Mouse (Mus musculus) ovary, postnatal 10 days (tissue): Measurements from ENCODE around the gene Atp2c2.

Source experiments
- DNase-seq: peaks from one replicate; pipeline ENCODE4 v3.0.0; 2022; ENCODE audit warnings: low spot score

Atp2c2 gene

DNA sequence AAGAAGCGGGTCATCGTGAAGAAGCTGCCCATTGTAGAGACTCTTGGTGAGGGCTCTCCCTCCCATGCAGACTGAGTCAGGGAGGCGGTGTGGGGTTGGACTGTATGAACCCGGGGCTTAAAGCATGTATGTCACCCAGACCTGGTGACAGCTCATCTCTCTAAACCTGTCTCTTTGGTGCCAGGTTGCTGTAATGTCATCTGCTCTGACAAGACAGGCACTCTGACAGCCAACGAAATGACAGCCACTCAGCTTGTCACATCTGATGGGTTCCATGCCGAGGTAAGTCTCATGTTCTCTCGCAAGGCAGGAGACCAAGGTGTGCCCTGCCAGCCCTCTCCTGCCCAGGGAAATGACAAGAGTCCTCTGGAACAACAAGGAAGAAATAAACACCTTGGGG lies 42.6 kb downstream of the Atp2c2 start:
- DNase-seq, result no peak

DNA sequence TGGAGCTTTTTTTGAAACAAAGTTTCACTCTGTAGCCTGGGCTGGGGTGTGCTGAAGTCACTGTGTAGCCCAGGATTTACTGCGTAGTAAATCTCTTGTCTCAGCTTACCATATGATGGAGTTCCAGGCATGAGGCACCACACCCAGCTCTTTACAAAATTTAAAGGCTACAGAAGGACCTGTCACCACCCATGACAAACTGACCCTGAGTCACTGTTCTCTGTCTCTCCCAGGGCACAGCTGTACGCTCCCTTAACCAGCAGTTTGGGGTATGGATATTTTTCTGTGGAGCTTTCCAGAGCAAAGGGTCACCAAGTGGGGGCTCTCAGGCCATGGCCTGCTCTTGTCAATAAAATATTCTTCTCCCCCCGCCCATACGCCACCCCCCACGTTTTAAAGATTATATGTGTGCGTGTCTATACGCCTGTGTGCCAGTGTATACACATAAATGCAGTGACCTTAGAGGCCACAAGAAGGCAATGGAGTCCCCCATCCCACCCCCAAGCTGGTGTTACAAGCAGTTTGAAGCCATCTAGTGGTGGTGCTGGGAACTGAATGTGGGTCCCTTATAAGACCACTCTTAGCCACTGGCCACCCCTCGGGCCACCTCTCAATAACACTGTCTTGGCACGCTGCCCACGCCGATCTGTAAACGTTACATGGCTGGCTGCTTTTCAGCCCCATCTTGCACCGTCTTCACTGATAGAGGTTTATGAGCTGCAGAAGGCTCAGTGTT lies 43.6 kb downstream of the Atp2c2 start:
- DNase-seq, result no peak

- no peak for DNase-seq
Observed at GRCm38 (mm10) chr8:119744604-119745003, 44.8 kb downstream of the Atp2c2 start.

DNA sequence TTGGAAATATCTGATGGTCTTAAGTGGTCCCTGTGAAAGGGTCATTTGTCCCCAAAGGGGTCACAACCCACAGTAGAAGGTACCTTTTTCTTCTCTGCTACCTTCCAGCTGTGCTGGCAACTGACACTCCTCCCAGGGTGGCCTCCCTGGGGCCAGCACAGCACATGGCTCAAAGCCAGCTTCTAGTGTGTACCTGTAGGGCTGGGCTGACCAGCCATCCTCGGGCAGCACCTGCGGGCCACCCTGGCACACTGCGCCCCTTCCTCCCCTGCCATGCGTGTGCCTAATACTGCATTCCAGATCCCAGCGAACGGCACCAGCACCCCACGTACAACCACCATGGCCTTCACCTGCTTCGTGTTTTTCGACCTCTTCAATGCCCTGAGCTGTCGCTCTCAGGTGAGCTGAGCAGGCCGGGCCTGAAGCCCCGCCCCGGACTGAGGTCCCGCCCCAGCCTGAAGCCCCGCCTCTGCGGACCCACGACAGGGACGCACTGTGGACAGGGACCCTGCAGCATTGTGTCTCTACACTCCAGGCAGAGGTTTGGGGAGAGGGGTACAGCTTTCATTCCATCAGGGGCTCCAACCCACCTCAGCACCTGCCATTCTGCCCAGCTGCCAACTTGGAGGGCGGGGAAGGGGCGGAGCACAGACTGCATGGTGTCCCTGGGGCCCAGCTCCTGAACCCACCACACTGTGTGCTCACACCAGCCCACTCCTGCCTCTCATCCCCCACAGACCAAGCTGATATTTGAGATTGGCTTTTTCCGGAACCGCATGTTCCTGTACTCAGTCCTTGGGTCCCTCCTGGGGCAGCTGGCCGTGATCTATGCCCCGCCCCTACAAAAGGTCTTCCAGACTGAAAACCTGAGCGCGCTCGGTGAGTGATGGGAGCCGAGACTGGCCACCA lies 55.7 kb downstream of the Atp2c2 start:
- no peak for DNase-seq

GRCm38 (mm10) chr8:119756147-119756461 lies 56.3 kb downstream of the Atp2c2 start:
- DNase-seq, result no peak

GRCm38 (mm10) chr8:119756538-119756937 lies 56.7 kb downstream of the Atp2c2 start:
- no peak for DNase-seq

DNA sequence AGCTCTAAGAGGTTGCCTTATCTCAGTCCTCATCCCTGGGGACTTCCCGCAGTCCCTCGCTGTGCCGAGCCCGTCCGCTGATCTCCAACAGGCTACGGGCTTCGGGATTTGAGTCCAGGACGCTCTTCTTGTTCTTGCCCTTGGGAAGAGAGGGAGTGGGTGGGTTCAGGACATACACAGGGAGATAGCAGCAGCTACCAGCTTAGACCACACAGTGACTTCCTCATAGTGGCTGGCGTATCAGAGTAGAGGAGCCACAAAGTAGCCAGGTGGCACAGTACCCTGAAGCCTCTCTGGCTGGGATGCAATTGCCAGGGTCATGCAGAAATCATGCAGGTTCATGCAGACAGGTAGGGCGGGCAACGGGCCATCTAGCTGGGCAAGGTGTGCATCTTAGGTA lies 61.9 kb downstream of the Atp2c2 start:
- no peak for DNase-seq

DNA sequence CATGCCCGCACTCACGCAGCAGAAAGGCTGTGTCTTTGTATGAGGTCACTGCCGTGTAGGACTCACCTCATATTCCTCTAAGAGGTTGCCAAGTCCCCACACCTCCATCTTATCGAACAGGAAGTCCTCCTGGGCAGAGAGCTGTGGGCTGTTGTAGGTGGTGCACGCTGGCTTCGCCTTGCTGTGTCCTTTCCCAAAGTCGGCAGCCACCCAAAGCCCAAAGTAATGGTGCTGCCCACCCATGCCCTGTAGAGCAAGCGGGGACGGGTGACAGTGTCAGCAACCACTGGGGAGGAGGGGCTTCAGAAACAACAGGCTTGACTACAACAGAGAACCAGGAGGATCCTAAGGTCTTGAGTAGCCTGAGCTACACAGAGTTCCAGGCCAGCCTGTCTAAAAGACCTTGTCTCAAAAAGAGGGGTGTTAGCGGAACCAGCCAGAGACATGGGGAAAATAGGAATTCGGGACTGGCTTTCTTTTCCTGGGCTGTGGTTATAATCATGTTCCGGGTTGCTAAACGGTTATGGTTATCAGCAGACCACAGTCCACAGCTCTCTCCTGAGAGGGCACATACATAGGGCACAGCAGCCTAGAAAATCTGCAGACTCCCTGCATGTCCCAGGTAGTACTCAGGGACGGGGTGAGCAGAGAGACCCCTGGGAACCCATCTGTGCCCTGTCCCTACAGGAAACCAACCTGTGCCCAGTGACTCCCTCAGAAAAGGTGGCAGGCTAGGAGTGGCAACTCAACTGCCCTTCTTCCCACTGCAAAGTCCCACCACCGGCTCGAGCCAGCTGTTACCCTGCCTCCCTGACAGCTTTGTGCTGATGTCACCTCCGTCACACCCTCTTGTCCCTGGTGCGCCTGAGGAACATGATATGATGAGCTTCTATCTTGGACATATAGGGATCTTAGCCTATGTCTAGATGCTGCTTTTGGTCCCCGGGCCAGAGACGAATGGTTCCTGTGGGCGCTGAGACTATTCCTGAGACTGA lies 62.7 kb downstream of the Atp2c2 start:
- DNase-seq, result no peak

DNA sequence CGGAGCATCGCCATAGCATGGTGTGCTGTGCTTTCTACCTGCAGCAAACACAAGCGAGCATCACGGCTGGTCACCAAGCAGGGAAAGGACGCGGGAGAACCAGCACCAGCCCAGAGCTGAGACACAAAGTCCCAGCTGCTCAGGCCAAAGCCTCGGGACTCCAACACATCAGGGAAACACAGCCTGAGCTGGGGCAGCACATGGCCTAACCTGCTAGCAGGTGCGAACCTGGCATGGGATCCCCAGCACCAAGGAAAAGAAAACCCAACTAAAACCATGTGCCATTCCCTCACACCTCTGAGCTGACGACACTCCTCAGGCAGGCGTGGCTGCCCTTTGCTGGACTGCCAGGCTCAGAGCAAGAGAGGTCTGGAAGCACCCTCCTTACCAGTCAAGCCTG lies 65.5 kb downstream of the Atp2c2 start:
- DNase-seq, result no peak

DNA sequence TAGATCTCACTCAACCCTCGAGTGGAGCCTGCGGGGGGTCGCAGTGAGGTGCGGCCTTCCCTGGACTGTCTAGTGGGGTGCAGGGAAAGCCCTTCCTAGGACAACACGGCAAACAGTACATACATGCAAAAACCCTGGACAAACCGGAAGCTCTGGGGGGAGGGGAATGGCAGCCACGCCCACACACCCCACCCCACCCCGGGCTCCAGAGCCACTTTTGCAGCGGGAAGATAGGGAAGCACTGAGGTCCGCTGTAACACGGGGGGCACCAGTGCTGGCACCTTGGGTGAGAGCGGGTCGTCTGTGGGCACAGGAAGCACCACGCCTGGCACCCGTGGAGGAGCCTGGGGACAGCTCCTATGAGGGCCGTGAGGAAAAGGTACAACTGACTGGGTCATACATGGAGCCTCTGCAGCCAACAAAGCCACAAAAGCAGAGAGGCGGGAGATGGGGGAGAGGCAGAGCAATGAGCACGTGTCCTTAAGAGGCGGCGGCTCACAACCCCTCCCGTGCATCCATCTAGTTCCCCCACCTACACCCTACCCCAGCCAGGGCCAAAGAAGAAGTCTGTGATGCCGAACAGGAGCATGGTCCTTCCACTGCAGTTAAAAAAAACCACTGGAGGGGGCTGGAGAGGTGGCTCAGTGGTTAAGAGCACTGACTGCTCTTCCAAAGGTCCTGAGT lies 66.1 kb downstream of the Atp2c2 start:
- no peak for DNase-seq

DNA sequence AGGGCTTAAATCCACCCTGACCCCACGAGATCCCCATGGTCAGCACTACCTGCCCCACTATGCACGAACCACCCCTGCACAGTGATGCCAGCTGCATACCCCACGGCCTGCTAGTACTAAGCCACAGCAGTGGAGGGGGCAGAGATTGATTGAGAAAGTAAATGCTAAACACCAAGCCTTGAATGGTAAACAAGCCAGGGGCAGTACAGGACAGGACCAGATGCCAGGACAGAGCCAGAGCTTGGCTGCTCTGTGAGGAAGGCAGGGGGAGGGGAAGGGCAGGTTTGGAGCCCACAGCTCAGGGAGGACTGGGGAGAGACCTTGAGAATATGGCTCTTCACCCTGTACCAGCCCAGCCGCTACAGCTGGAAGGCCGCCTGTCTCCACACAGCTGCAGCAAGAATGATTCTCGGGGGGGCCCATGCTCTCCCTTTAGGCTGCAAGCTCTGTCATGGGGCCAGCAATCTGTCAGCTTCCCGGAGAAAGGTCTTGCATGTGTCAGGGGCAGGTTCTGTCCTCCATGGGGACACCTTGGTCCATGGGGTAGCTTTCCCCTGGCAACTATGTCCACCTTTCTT lies 76.9 kb downstream of the Atp2c2 start:
- no peak for DNase-seq

DNA sequence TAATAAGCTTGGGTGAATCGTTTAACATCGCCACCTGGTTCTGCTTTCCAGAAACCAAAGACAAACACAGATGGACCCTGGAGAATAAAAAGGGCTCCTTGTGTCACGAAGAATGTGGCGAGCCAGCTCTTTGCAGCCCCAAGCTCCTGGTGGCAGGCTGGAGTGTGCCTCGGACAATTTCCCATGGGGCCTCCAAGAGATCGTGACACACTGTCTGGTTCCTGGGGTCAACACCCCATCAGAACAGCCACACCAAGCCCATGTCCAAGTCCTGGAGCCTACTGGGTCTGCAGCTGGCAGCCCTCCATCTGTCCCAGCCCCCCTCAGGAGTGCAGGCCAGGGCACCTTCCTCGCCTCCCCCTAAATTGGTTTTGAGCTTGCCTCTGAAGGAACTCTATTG lies 78.0 kb downstream of the Atp2c2 start:
- DNase-seq, result no peak

DNA sequence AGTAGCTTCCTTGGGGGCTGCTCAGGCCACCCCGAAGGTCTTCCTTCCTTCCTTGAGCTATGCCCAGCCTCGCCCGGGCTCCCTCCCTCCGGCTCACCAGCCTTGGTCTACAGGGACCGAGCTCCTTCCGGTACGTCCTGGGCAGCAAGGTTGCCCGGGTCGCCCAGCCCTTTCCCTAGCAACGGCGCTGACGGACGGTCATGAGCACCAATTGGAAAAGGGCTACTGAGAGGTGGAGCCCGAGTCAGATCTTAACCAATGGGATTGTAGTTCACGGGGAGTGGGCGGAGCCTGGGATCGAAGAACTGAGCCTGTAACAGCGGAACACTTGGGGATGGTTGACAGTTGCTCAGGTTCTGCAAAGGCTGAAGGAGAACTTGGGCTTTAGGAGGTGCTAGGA lies 78.5 kb downstream of the Atp2c2 start, which contains the start of gene Tldc1:
Gene Tldc1 (minus strand): TSS at position 154 of the 400 bp plus-strand sequence.
- DNase-seq, result peak; percentile 100

- DNase-seq, result no peak
Observed at GRCm38 (mm10) chr8:119779013-119779737, 79.4 kb downstream of the Atp2c2 start.

DNA sequence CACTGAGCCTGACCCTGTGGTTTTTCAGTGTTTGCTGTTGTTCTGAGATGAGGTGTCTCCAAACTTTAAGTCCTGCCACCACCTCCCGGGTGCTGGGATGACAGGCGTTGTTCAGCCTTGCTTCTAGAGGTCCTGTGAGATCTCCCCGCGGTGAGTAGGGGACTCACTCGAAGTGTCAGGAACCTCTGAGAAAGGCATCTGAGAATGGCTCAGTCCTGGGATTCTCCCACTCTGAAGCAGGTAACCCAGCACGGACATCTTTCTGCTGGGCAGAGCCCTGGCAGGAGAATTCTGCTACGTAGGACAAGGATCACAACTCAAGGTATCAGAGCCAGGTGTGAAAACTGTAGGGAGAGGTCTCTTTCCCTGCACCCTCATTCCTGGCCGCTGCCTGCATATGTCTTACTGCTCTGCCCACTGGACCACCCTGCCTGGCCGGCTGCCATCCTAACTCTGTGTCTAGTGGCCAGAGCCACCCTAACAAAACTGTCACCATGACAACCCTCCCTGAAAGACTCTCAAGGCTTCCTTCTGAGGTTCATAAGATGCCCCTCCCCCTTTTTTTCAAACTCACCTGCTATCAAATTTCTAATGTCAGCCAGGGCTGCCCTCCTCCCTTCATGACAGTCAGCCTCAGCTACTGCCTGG lies 80.7 kb downstream of the Atp2c2 start:
- no peak for DNase-seq

DNA sequence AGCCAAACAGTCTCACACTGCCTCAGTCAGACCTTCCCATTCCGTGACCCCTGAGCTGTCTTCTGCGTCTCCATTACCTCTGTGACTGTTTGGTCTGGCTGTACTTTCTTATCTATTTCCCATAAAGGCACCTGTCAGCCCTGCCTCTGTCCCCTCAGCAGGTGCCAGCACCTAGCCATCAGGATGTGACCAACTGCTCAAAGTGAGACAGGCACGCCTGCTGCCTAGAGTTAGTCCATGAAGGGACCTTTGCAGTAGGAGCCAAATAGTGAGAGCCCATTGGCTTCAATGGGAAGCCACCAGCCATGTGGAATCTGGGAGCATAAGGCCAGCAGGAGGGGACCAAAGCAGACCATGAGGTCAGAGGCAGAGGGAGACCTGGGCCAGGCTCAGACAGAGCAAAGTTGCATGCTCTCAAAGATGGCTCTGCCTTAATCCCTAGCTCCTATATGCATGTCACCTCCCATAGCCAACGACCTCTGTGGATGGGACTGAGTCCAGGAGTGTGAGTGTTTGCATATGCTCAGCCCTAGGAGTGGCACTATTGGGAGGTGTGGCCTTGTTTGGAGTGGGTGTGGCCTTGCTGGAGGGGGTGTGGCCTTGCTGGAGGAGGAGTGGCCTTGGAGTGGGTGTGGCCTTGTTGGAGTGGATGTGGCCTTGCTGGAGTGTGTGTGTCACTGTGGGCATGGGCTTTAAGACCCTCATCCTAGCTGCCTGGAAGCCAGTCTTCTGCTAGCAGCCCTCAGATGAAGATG lies 81.5 kb downstream of the Atp2c2 start:
- DNase-seq, result no peak

DNA sequence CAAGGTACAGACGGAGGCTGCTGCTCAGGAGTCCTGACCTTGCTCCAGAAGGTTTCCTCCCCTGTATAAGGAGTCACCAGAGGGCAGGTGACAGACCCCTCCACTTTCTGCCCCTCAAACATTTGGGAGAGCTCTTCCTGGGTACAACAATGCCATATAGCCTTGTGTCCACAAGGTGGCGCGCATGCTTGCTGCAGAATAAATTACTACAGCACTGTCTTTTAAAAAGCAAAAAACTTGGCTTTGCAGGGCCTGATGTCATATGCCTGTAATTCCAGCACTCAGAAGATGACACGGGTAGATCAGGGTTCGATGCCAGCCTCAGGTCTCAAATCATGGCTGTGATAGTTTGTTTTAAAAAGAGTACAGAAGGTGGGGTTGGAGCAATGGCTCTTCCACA lies 82.9 kb downstream of the Atp2c2 start:
- peak; percentile 53 for DNase-seq

DNA sequence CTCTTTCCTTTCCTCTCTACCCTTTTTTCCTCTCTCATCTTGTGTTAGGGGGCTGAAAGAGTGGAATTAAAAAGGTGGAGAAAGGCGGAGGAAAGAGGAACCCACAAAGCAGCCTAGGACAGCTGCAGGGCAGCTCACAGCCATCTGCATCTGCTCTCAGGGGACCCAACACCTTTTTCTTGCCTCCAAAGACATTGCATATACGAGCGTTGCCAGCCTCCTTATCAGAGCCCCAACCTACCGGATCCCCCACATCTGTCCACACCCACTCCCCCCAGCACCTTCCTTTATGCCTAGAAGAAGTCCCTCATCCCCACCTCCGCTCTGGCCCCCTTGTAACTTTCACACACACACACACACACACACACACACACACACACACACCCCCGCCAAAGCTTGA lies 83.8 kb downstream of the Atp2c2 start:
- no peak for DNase-seq

GRCm38 (mm10) chr8:119784141-119784574 lies 84.3 kb downstream of the Atp2c2 start:
- no peak for DNase-seq
